Mouse (Mus musculus): Measurements from ENCODE around the gene Lrrc59. TPM values are rescaled to one million over a fixed set of nuclear protein-coding genes. Genes with fewer than 3 reads are reported as not detected.
"Not testable (repeated sequence)": the region's sequence is repeated elsewhere in the genome, so short reads cannot be mapped to it uniquely, and the experiment has no call there.

The Lrrc59 gene
- polyA plus RNA-seq, 1 experiment from 2014 or later = 226 TPM

GRCm38 (mm10) chr11:94676754-94677606 lies 47.4 kb downstream of the Lrrc59 start, which contains the start of gene Xylt2:
Xylt2 (minus strand) TSS chr11:94677515.
- Histone ChIP-seq H3K36me3 (ENCODE audit: control insufficient read depth, insufficient read depth, low read length) (no peaks in the 10 kb centered on the region), H3K9ac (ENCODE audit: low read length) (peak within 1 kb of the TSS; percentile 96), H3K9me3 (ENCODE audit: control insufficient read depth, low read length) (no peaks in the 10 kb centered on the region), H3K4me1 (replicated peaks; ENCODE audit: control insufficient read depth, insufficient read depth, low read length) (peaks cover 7% of the 10 kb centered on the region), H3K27ac (ENCODE audit: low read depth, low read length) (peak within 1 kb of the TSS; percentile 72), H3K4me2 (ENCODE audit: low read depth, low read length, severe bottlenecking) (peak within 1 kb of the TSS; percentile 74), H3K27me3 (ENCODE audit: control insufficient read depth, insufficient read depth, low read length) (no peaks in the 10 kb centered on the region), H3K4me3 (ENCODE audit: low read depth, low read length) (peak within 1 kb of the TSS; percentile 90)
- WGBS = under 1% methylated on average over 77 of the region's 82 CpGs
- DNase-seq (ENCODE audit: low spot score) = peak; percentile 95
- ATAC-seq (replicated peaks; ENCODE audit: low FRiP score) = peak; percentile 94

- ATAC-seq (replicated peaks; ENCODE audit: low FRiP score) (no peak), DNase-seq (ENCODE audit: low spot score) (no peak)
- Histone ChIP-seq H3K4me3 (ENCODE audit: low read depth, low read length) (peak overlapping the region; percentile 90), H3K4me1 (replicated peaks; ENCODE audit: control insufficient read depth, insufficient read depth, low read length) (peaks cover 7% of the 10 kb centered on the region), H3K27me3 (ENCODE audit: control insufficient read depth, insufficient read depth, low read length) (no peaks in the 10 kb centered on the region), H3K4me2 (ENCODE audit: low read depth, low read length, severe bottlenecking) (peak overlapping the region; percentile 74), H3K36me3 (ENCODE audit: control insufficient read depth, insufficient read depth, low read length) (no peaks in the 10 kb centered on the region), H3K27ac (ENCODE audit: low read depth, low read length) (no peak overlapping the region), H3K9me3 (ENCODE audit: control insufficient read depth, low read length) (no peaks in the 10 kb centered on the region), H3K9ac (ENCODE audit: low read length) (peak overlapping the region; percentile 32; the same call in 1 of the 2 replicates)
- WGBS = 32% methylated on average over 15 of the region's 15 CpGs
Observed at GRCm38 (mm10) chr11:94677607-94678145, 48.1 kb downstream of the Lrrc59 start.

GRCm38 (mm10) chr11:94680639-94681038 lies 51.1 kb downstream of the Lrrc59 start:
- H3K36me3 ChIP-seq (ENCODE audit: control insufficient read depth, insufficient read depth, low read length) = no peaks in the 10 kb centered on the region
- H3K27me3 ChIP-seq (ENCODE audit: control insufficient read depth, insufficient read depth, low read length) = no peaks in the 10 kb centered on the region
- ATAC-seq (replicated peaks; ENCODE audit: low FRiP score) = no peak

GRCm38 (mm10) chr11:94681640-94682039 lies 52.1 kb downstream of the Lrrc59 start:
- ATAC-seq (replicated peaks; ENCODE audit: low FRiP score) (no peak), DNase-seq (ENCODE audit: low spot score) (no peak)
- Histone ChIP-seq H3K9me3 (ENCODE audit: control insufficient read depth, low read length) (no peaks in the 10 kb centered on the region), H3K4me2 (ENCODE audit: low read depth, low read length, severe bottlenecking) (no peak overlapping the region), H3K36me3 (ENCODE audit: control insufficient read depth, insufficient read depth, low read length) (no peaks in the 10 kb centered on the region), H3K9ac (ENCODE audit: low read length) (no peak overlapping the region), H3K27ac (ENCODE audit: low read depth, low read length) (no peak overlapping the region), H3K27me3 (ENCODE audit: control insufficient read depth, insufficient read depth, low read length) (no peaks in the 10 kb centered on the region), H3K4me1 (replicated peaks; ENCODE audit: control insufficient read depth, insufficient read depth, low read length) (no peaks in the 10 kb centered on the region), H3K4me3 (ENCODE audit: low read depth, low read length) (no peak overlapping the region)
- 88% methylated on average over 4 of the region's 4 CpGs for WGBS

More at GRCm38 (mm10) chr11:94680639-94681038, 51.1 kb downstream of the Lrrc59 start:
- Histone ChIP-seq H3K4me2 (ENCODE audit: low read depth, low read length, severe bottlenecking) (no peak overlapping the region), H3K9ac (ENCODE audit: low read length) (no peak overlapping the region), H3K27ac (ENCODE audit: low read depth, low read length) (no peak overlapping the region), H3K4me3 (ENCODE audit: low read depth, low read length) (no peak overlapping the region), H3K4me1 (replicated peaks; ENCODE audit: control insufficient read depth, insufficient read depth, low read length) (peaks cover 4% of the 10 kb centered on the region), H3K9me3 (ENCODE audit: control insufficient read depth, low read length) (no peaks in the 10 kb centered on the region)
- no peak for DNase-seq (ENCODE audit: low spot score)

GRCm38 (mm10) chr11:94682427-94682826 lies 52.9 kb downstream of the Lrrc59 start:
- Histone ChIP-seq H3K4me1 (replicated peaks; ENCODE audit: control insufficient read depth, insufficient read depth, low read length) (no peaks in the 10 kb centered on the region), H3K27me3 (ENCODE audit: control insufficient read depth, insufficient read depth, low read length) (no peaks in the 10 kb centered on the region), H3K9me3 (ENCODE audit: control insufficient read depth, low read length) (no peaks in the 10 kb centered on the region), H3K4me2 (ENCODE audit: low read depth, low read length, severe bottlenecking) (no peak overlapping the region), H3K36me3 (ENCODE audit: control insufficient read depth, insufficient read depth, low read length) (no peaks in the 10 kb centered on the region), H3K9ac (ENCODE audit: low read length) (no peak overlapping the region), H3K27ac (ENCODE audit: low read depth, low read length) (no peak overlapping the region), H3K4me3 (ENCODE audit: low read depth, low read length) (no peak overlapping the region)
- 83% methylated on average over 7 of the region's 7 CpGs for WGBS
- no peak for ATAC-seq (replicated peaks; ENCODE audit: low FRiP score)
- no peak for DNase-seq (ENCODE audit: low spot score)

- WGBS = 84% methylated on average over 6 of the region's 6 CpGs
- Histone ChIP-seq H3K27me3 (ENCODE audit: control insufficient read depth, insufficient read depth, low read length) (no peaks in the 10 kb centered on the region), H3K9me3 (ENCODE audit: control insufficient read depth, low read length) (no peaks in the 10 kb centered on the region), H3K4me1 (replicated peaks; ENCODE audit: control insufficient read depth, insufficient read depth, low read length) (no peaks in the 10 kb centered on the region), H3K4me3 (ENCODE audit: low read depth, low read length) (no peak overlapping the region), H3K27ac (ENCODE audit: low read depth, low read length) (no peak overlapping the region), H3K36me3 (ENCODE audit: control insufficient read depth, insufficient read depth, low read length) (no peaks in the 10 kb centered on the region), H3K9ac (ENCODE audit: low read length) (no peak overlapping the region), H3K4me2 (ENCODE audit: low read depth, low read length, severe bottlenecking) (no peak overlapping the region)
- ATAC-seq (replicated peaks; ENCODE audit: low FRiP score) (no peak), DNase-seq (ENCODE audit: low spot score) (no peak)
Observed at GRCm38 (mm10) chr11:94687178-94687577, 57.6 kb downstream of the Lrrc59 start.

GRCm38 (mm10) chr11:94692502-94692901 lies 62.9 kb downstream of the Lrrc59 start:
- H3K27ac ChIP-seq (ENCODE audit: low read depth, low read length); DNase-seq (ENCODE audit: low spot score); H3K4me2 ChIP-seq (ENCODE audit: low read depth, low read length, severe bottlenecking); H3K36me3 ChIP-seq (ENCODE audit: control insufficient read depth, insufficient read depth, low read length); H3K4me3 ChIP-seq (ENCODE audit: low read depth, low read length); H3K9me3 ChIP-seq (ENCODE audit: control insufficient read depth, low read length); H3K27me3 ChIP-seq (ENCODE audit: control insufficient read depth, insufficient read depth, low read length); H3K9ac ChIP-seq (ENCODE audit: low read length); ATAC-seq (replicated peaks; ENCODE audit: low FRiP score); H3K4me1 ChIP-seq (replicated peaks; ENCODE audit: control insufficient read depth, insufficient read depth, low read length): not testable (repeated sequence)

Data from forebrain, embryonic 11.5 days (tissue).